Mouse (Mus musculus) heart, postnatal 0 days (tissue): ENCODE data around the gene Paqr9. TPM values are rescaled to one million over a fixed set of nuclear protein-coding genes. Genes with fewer than 3 reads are reported as not detected.

Experiments used
- ATAC-seq: fragments of 200-750 bp; cut with Nextera tagmentation; 2 replicates; pipeline ENCODE4 v1.8.0; 2017; ENCODE audit warnings: low read depth, moderate number of reproducible peaks, moderate library complexity; ENCODE audit not compliant: insufficient read depth
- DNase-seq: peaks from one replicate; pipeline ENCODE4 v3.0.0-alpha.2; 2016; ENCODE audit warnings: low spot score
- H3K27ac ChIP-seq: fragments of 300-500 bp; sonication (generic); 2 replicates; pipeline ENCODE4 v1.5.1; 2014; ENCODE audit warnings: low read depth, mild to moderate bottlenecking
- H3K27me3 ChIP-seq: fragments of 300-500 bp; sonication (generic); 2 replicates; pipeline ENCODE4 v1.6.1; 2014; ENCODE audit warnings: low read length, mixed read lengths; ENCODE audit not compliant: control insufficient read depth, insufficient read depth
- H3K36me3 ChIP-seq: fragments of 300-500 bp; sonication (generic); replicated peaks from 2 replicates; pipeline ENCODE4 v1.6.1; 2014; ENCODE audit warnings: low read length, mixed read lengths; ENCODE audit not compliant: control insufficient read depth, insufficient read depth
- H3K4me1 ChIP-seq: fragments of 300-500 bp; sonication (generic); 2 replicates; pipeline ENCODE4 v1.6.1; 2014; ENCODE audit warnings: antibody characterized with exemption; ENCODE audit not compliant: control insufficient read depth, insufficient read depth
- H3K4me2 ChIP-seq: fragments of 300-500 bp; sonication (generic); 2 replicates; pipeline ENCODE4 v1.6.1; 2014; ENCODE audit warnings: low read depth, mild to moderate bottlenecking, low read length, moderate library complexity
- H3K4me3 ChIP-seq: fragments of 300-500 bp; sonication (generic); 2 replicates; pipeline ENCODE4 v1.5.1; 2014; ENCODE audit warnings: low read depth, low read length
- H3K9ac ChIP-seq: fragments of 300-500 bp; sonication (generic); replicated peaks from 2 replicates; pipeline ENCODE4 v1.6.1; 2014; ENCODE audit warnings: low read depth, low read length, mixed read lengths
- H3K9me3 ChIP-seq: fragments of 300-500 bp; sonication (generic); replicated peaks from 2 replicates; pipeline ENCODE4 v1.6.1; 2016; ENCODE audit warnings: low read length; ENCODE audit not compliant: control insufficient read depth
- CTCF ChIP-seq: IDR thresholded peaks from 2 replicates; pipeline ENCODE4 v1.5.1; 2016; ENCODE audit warnings: antibody characterized with exemption, control low read depth, low read depth
- EP300 ChIP-seq: IDR thresholded peaks from 2 replicates; pipeline ENCODE4 v1.6.1; 2016; ENCODE audit warnings: antibody characterized with exemption, low read depth
- WGBS: fragments of 180-500 bp; shearing (Covaris S2); extraction: QIAGEN DNeasy Blood & Tissue Kit; methylation state at CpG from one replicate; pipeline ENCODE4 v1.1.7; 2014; 5-methylcytosine and 5-hydroxymethylcytosine counted together
- polyA plus RNA-seq: library from polyadenylated mRNA; unstranded; fragments of >200 nt; fragmentation: Nextera tagmentation; extraction: Ambion mirVana; gene quantifications from 2 replicates; pipeline ENCODE4 v1.2.1, GENCODE M21; 2015
- total RNA-seq: library from RNA; depleted of rRNA; stranded (reverse); fragments of >200 nt; gene quantifications from 2 replicates; pipeline ENCODE4 v1.2.3, GENCODE M21; 2014; ENCODE audit warnings: low replicate concordance; rRNA removed

Gene Paqr9
- total and polyA plus RNA-seq, 2 experiments from 2014 or later = 5.8 to 9.5 TPM

GRCm38 (mm10) chr9:95613426-95614127 lies 54.1 kb downstream of the Paqr9 start:
- Histone ChIP-seq H3K4me2 (no peak overlapping the region), H3K4me3 (no peak overlapping the region), H3K27me3 (no peaks in the 10 kb centered on the region), H3K9ac (no peak overlapping the region), H3K36me3 (no peaks in the 10 kb centered on the region), H3K27ac (no peak overlapping the region), H3K9me3 (no peaks in the 10 kb centered on the region), H3K4me1 (no peaks in the 10 kb centered on the region)
- TF ChIP-seq EP300 (no peak), CTCF (no peak)
- no peak for ATAC-seq
- WGBS = 32% methylated on average over 9 of the region's 9 CpGs
- no peak for DNase-seq

GRCm38 (mm10) chr9:95614861-95615615 lies 55.6 kb downstream of the Paqr9 start:
- no peaks in the 10 kb centered on the region for H3K27me3 ChIP-seq
- 64% methylated on average over 14 of the region's 14 CpGs for WGBS
- no peak overlapping the region for H3K9ac ChIP-seq
- H3K36me3 ChIP-seq = no peaks in the 10 kb centered on the region
- H3K4me3 ChIP-seq = no peak overlapping the region
- no peak for DNase-seq
- H3K4me2 ChIP-seq = no peak overlapping the region
- no peak for ATAC-seq
- no peaks in the 10 kb centered on the region for H3K4me1 ChIP-seq
- TF ChIP-seq CTCF = no peak
- TF ChIP-seq EP300 = no peak
- no peak overlapping the region for H3K27ac ChIP-seq
- no peaks in the 10 kb centered on the region for H3K9me3 ChIP-seq

GRCm38 (mm10) chr9:95615961-95616360 lies 56.5 kb downstream of the Paqr9 start:
- Histone ChIP-seq H3K36me3 (no peaks in the 10 kb centered on the region), H3K27ac (no peak overlapping the region), H3K9ac (no peak overlapping the region), H3K4me3 (no peak overlapping the region), H3K4me1 (no peaks in the 10 kb centered on the region), H3K9me3 (no peaks in the 10 kb centered on the region), H3K4me2 (no peak overlapping the region), H3K27me3 (no peaks in the 10 kb centered on the region)
- TF ChIP-seq CTCF (no peak), EP300 (no peak)
- ATAC-seq (no peak), DNase-seq (no peak)
- 69% methylated on average over 3 of the region's 3 CpGs for whole genome bisulfite sequencing

Other genes starting within 250 kb of the Paqr9 start
- 2.6 and 2.8 TPM in 2 replicates for gene Chst2, start 152.9 kb upstream of the Paqr9 start, total RNA-seq
- 0.85 and 0.93 TPM in 2 replicates for gene Chst2, start 152.9 kb upstream of the Paqr9 start, polyA plus RNA-seq
- gene U2surp, start 47.7 kb upstream of the Paqr9 start, total RNA-seq = 22.2 and 27.6 TPM in 2 replicates
- 71.9 and 72.1 TPM in 2 replicates for gene U2surp, start 47.7 kb upstream of the Paqr9 start, polyA plus RNA-seq
- 0.58 and 3.4 TPM in 2 replicates for gene Pcolce2, start 77.9 kb downstream of the Paqr9 start, total RNA-seq
- gene Pcolce2, start 77.9 kb downstream of the Paqr9 start, polyA plus RNA-seq = 2.6 TPM in 2 replicates
- 5.9 and 7.6 TPM in 2 replicates for gene Trpc1, start 190.7 kb downstream of the Paqr9 start, total RNA-seq
- 2.2 and 2.3 TPM in 2 replicates for gene Trpc1, start 190.7 kb downstream of the Paqr9 start, polyA plus RNA-seq